Mouse (Mus musculus) MEL (cell line): ENCODE measurements around the gene Tnni3k.

ENCODE experiments used
- CTCF ChIP-seq, 3 experiments: IDR thresholded peaks in 2 of 3; conservative IDR thresholded peaks in 1 of 3; 2 replicates each; pipeline ENCODE4 v1.5.1; 2011 to 2012; ENCODE audit warnings: low read length in 3 of 3, low read depth in 2 of 3, mild to moderate bottlenecking in 2 of 3, improper control_type of control experiment in 1 of 3, inconsistent platforms in 1 of 3, mixed read lengths in 1 of 3, moderate library complexity in 1 of 3; ENCODE audit not compliant: control insufficient read depth in 1 of 3, insufficient read depth in 1 of 3, poor library complexity in 1 of 3, severe bottlenecking in 1 of 3
- EP300 ChIP-seq, 2 experiments: IDR thresholded peaks; 2 replicates each; pipeline ENCODE4 v1.6.1; 2011; ENCODE audit warnings: improper control_type of control experiment in 2 of 2, low read length in 2 of 2, low read depth in 1 of 2, mild to moderate bottlenecking in 1 of 2
- TBP ChIP-seq: IDR thresholded peaks from 2 replicates; pipeline ENCODE4 v1.8.0; 2011; ENCODE audit warnings: low read depth, low read length, improper control_type of control experiment
- TCF12 ChIP-seq: IDR thresholded peaks from 2 replicates; pipeline ENCODE4 v1.6.1; 2014; ENCODE audit warnings: low read depth, mild to moderate bottlenecking, inconsistent platforms, low read length, improper control_type of control experiment, moderate library complexity
- UBTF ChIP-seq: IDR thresholded peaks from 2 replicates; pipeline ENCODE4 v1.6.1; 2012; ENCODE audit warnings: low read depth, mild to moderate bottlenecking, inconsistent platforms, low read length, improper control_type of control experiment, moderate library complexity, borderline replicate concordance; ENCODE audit not compliant: insufficient read depth

DNA sequence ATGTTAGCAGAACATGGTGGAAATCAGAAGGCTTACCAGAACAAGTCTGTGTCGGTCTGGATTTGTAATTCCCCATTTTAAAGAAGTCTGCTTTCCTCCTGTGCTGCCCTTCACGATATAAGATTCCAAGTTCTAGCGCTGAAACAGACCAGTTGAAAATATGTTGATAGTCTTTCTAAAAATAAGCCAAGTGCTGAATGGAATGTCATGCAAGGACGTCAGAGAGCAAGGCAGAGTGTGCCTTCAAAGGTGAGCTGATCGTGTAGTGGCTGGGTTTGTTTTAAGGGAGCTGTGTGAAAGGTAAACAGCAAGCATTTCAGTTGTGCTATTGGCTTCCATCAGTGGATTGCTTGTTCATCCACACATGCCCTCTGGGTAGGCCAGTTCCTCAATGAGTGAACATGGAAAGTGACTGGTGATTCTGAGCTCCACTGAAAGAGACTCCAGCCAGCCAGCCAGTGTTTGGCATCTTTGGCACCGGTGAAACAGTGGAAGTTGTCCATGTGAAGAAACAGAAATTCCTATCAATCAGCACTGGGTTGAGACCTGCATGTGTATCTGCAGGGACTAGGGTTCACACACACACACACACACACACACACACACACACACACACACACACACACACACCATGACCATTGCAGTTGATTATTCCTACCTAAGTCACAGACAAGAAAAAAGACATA, at the start of gene Tnni3k:
- TF ChIP-seq EP300 (IDR thresholded peaks at IDR 0.05; ENCODE audit: low read depth in 1 of 2, low read length in 2 of 2) (no peak), TBP (no peak), TCF12 (no peak), UBTF (no peak), CTCF (IDR thresholded peaks at IDR 0.05 in 2 of 3, conservative IDR thresholded peaks at IDR 0.05 in 1 of 3; ENCODE audit: control insufficient read depth in 1 of 3, insufficient read depth in 1 of 3, low read depth in 2 of 3, low read length in 3 of 3, poor library complexity in 1 of 3, severe bottlenecking in 1 of 3) (no peak)
